Mouse (Mus musculus): ENCODE results near the gene Gm20388.

Gene Gm20388

GRCm38 (mm10) chr8:120212596-120212995 lies 302.0 kb downstream of the Gm20388 start:
- no peak for DNase-seq

- no peak for DNase-seq
These were observed 302.6 kb downstream of the Gm20388 start for GRCm38 (mm10) chr8:120213229-120213628.

GRCm38 (mm10) chr8:120213939-120214338 lies 303.3 kb downstream of the Gm20388 start:
- no peak for DNase-seq

GRCm38 (mm10) chr8:120215416-120216141 lies 304.9 kb downstream of the Gm20388 start:
- DNase-seq, result no peak

GRCm38 (mm10) chr8:120216855-120217830 lies 306.5 kb downstream of the Gm20388 start:
- peak; percentile 35 for DNase-seq

GRCm38 (mm10) chr8:120222548-120222947 lies 311.9 kb downstream of the Gm20388 start:
- DNase-seq, result no peak

GRCm38 (mm10) chr8:120224521-120225420 lies 314.1 kb downstream of the Gm20388 start:
- no peak for DNase-seq

GRCm38 (mm10) chr8:120225421-120226151 lies 314.9 kb downstream of the Gm20388 start:
- no peak for DNase-seq

- DNase-seq, result no peak
These were observed 316.3 kb downstream of the Gm20388 start for GRCm38 (mm10) chr8:120226700-120227577.

- no peak for DNase-seq
These were observed 316.9 kb downstream of the Gm20388 start for GRCm38 (mm10) chr8:120227578-120227876.

GRCm38 (mm10) chr8:120227891-120228591 lies 317.4 kb downstream of the Gm20388 start, which contains the start of gene Gse1:
Gene Gse1 (plus strand): TSS chr8:120228456.
- DNase-seq, result peak; percentile 78

GRCm38 (mm10) chr8:120228781-120229573 lies 318.3 kb downstream of the Gm20388 start:
- no peak for DNase-seq

GRCm38 (mm10) chr8:120229574-120229916 lies 318.9 kb downstream of the Gm20388 start:
- DNase-seq, result no peak

GRCm38 (mm10) chr8:120230081-120230480 lies 319.4 kb downstream of the Gm20388 start:
- DNase-seq, result no peak

- DNase-seq, result no peak
These were observed 320.3 kb downstream of the Gm20388 start for GRCm38 (mm10) chr8:120230715-120231614.

- DNase-seq, result no peak
These were observed 321.2 kb downstream of the Gm20388 start for GRCm38 (mm10) chr8:120231870-120232269.

- DNase-seq, result no peak
These were observed 321.8 kb downstream of the Gm20388 start for GRCm38 (mm10) chr8:120232398-120232797.

- DNase-seq, result no peak
These were observed 322.3 kb downstream of the Gm20388 start for GRCm38 (mm10) chr8:120232913-120233312.

Measured in liver (tissue).